9 mouse cellular contexts compared by ENCODE assay signal in genomic region chr5:37290983-37291382, GRCm38 (mm10). TPM values are rescaled to one million over a fixed set of nuclear protein-coding genes. Genes with fewer than 3 reads are reported as not detected.
A peak's percentile ranks its signal among the peaks of the same experiment; 100 is the strongest.
DNase-seq lines count a peak whose midpoint lies in the region; ATAC-seq and TF ChIP-seq lines count a peak whose summit lies in the region.
"Had no signal": no experiment of that assay in that cellular context is flagged by ENCODE, and none has a peak within 500 bp of the region (broad histone marks: within the 10 kb centered on the region; RNA-seq: fewer than 3 reads in every experiment).

No protein-coding gene starts in this region.

- intact Hi-C loops in left cerebral cortex, adult 2 months (cut with DNase I): no loop called here

- peak; percentile 76 for TF ChIP-seq CTCF in left cerebral cortex, adult 2 months (IDR thresholded peaks at IDR 0.05)
- peak; percentile 37; the same call in 1 of the 2 replicates for TF ChIP-seq CTCF in bone marrow macrophage, adult 2 months (IDR thresholded peaks at IDR 0.05; ENCODE audit: low read depth, low read length)

- H3K27me3 ChIP-seq in kidney, embryonic 14.5 days (ENCODE audit: control insufficient read depth, insufficient read depth, low read length): no peaks in the 10 kb centered on the region
- H3K27me3 ChIP-seq: heart, embryonic 15.5 days had no signal

- TF ChIP-seq POLR2A in bone marrow macrophage, adult 2 months (IDR thresholded peaks at IDR 0.05; ENCODE audit: borderline replicate concordance, low read depth, low read length): no peak

- H3K4me2 ChIP-seq in kidney, embryonic 14.5 days (replicated peaks; ENCODE audit: low read depth, low read length): no peak overlapping the region
- H3K4me2 ChIP-seq: heart, embryonic 15.5 days had no signal

- no peak overlapping the region for H3K9ac ChIP-seq in kidney, embryonic 14.5 days (ENCODE audit: low read depth, low read length)
- H3K9ac ChIP-seq: heart, embryonic 15.5 days had no signal

- no peak overlapping the region for H3K4me3 ChIP-seq in left cerebral cortex, adult 2 months
- no peak overlapping the region for H3K4me3 ChIP-seq in bone marrow macrophage, adult 2 months (ENCODE audit: insufficient read depth, low read length)
- no peak overlapping the region for H3K4me3 ChIP-seq in kidney, embryonic 14.5 days (ENCODE audit: low read length)
- H3K4me3 ChIP-seq: heart, embryonic 15.5 days had no signal

- H3K36me3 ChIP-seq in kidney, embryonic 14.5 days (ENCODE audit: control insufficient read depth, insufficient read depth, low read length): no peaks in the 10 kb centered on the region
- H3K36me3 ChIP-seq: heart, embryonic 15.5 days had no signal

- H3K27ac ChIP-seq in left cerebral cortex, adult 2 months: no peak overlapping the region
- no peak overlapping the region for H3K27ac ChIP-seq in bone marrow macrophage, adult 2 months (ENCODE audit: insufficient read depth, low read depth, low read length)
- H3K27ac ChIP-seq in kidney, embryonic 14.5 days (ENCODE audit: low read depth, low read length): no peak overlapping the region
- H3K27ac ChIP-seq: heart, embryonic 15.5 days had no signal

- peak; percentile 28; the same call in 1 of the 2 replicates for ATAC-seq in monocyte, adult 5-6 weeks (replicated peaks; ENCODE audit: insufficient number of reproducible peaks, low FRiP score, low TSS enrichment, poor library complexity, severe bottlenecking)
- ATAC-seq in kidney, embryonic 14.5 days (ENCODE audit: low FRiP score, low TSS enrichment): no peak

- H3K4me1 ChIP-seq in bone marrow macrophage, adult 2 months (ENCODE audit: control insufficient read depth, insufficient read depth, low read length): no peaks in the 10 kb centered on the region
- H3K4me1 ChIP-seq in kidney, embryonic 14.5 days (ENCODE audit: control insufficient read depth, insufficient read depth, low read length): no peaks in the 10 kb centered on the region
- H3K4me1 ChIP-seq: heart, embryonic 15.5 days had no signal

- H3K9me3 ChIP-seq in kidney, embryonic 14.5 days (ENCODE audit: control insufficient read depth, low read length): no peaks in the 10 kb centered on the region
- H3K9me3 ChIP-seq: heart, embryonic 15.5 days had no signal

- 77% methylated on average over 9 of the region's 9 CpGs for WGBS in kidney, embryonic 14.5 days

- peak in 1 of 2 experiments; percentile 37 for DNase-seq in left cerebral cortex, adult 2 months (ENCODE audit: extremely low spot score in 1 of 2, low spot score in 2 of 2)
- DNase-seq in left cerebral cortex, adult 9 months (ENCODE audit: low spot score in 2 of 2): no peak
- peak; percentile 50 for DNase-seq in ES-CJ7 (ENCODE audit: low read depth, low spot score)
- no peak for DNase-seq in kidney, postnatal 10 days

RNA-seq across cellular contexts. Expression of gene Evc, which starts 45.7 kb away (rescaled TPM):
- 10 to 100 TPM in 1 of 2 experiments, 1 to 10 TPM in 1; 8.2 to 11.1 TPM for total RNA-seq in left cerebral cortex, adult 2 months (2021)
- 0.75 TPM in 1 of 2 replicates, not detected in the other for polyA plus RNA-seq in bone marrow macrophage, adult 2 months (2012; ENCODE audit: insufficient read depth, insufficient read length, missing spikeins)
- 0.43 to 1.4 TPM (median 0.78 TPM) in 3 replicates for total RNA-seq in monocyte, adult 5-6 weeks (2017)
- 12.9 and 18.4 TPM in 2 replicates for polyA plus RNA-seq in kidney, embryonic 14.5 days (2014; fragmentation: Nextera tagmentation; extraction: Ambion mirVana)
- total RNA-seq: neutrophil, adult 5-6 weeks had no signal

RNA-seq across cellular contexts. Expression of gene Evc2, which starts 47.3 kb away (rescaled TPM):
- 10 to 100 TPM; 15.3 to 17.0 TPM for total RNA-seq in left cerebral cortex, adult 2 months (2021)
- polyA plus RNA-seq in bone marrow macrophage, adult 2 months (2012; ENCODE audit: insufficient read depth, insufficient read length, missing spikeins): 0.13 TPM in 1 of 2 replicates, not detected in the other
- total RNA-seq in monocyte, adult 5-6 weeks (2017): 0.21 TPM in 1 of 3 replicates, not detected in the others
- 14.4 and 21.6 TPM in 2 replicates for polyA plus RNA-seq in kidney, embryonic 14.5 days (2014; fragmentation: Nextera tagmentation; extraction: Ambion mirVana)
- total RNA-seq: neutrophil, adult 5-6 weeks had no signal

RNA-seq across cellular contexts. Expression of gene Crmp1, which starts 49.2 kb away (rescaled TPM):
- total RNA-seq in left cerebral cortex, adult 2 months (2021): 100 to 1,000 TPM; 186 to 190 TPM
- 0.85 TPM in 1 of 2 replicates, not detected in the other for polyA plus RNA-seq in bone marrow macrophage, adult 2 months (2012; ENCODE audit: insufficient read depth, insufficient read length, missing spikeins)
- 0.29 to 0.68 TPM in 2 of 3 replicates, not detected in the other for total RNA-seq in monocyte, adult 5-6 weeks (2017)
- 9.7 and 12.0 TPM in 2 replicates for polyA plus RNA-seq in kidney, embryonic 14.5 days (2014; fragmentation: Nextera tagmentation; extraction: Ambion mirVana)

Comparison
In these comparisons a context has a peak if more than half of its experiments do, and no peak if none do; other contexts are left out.
1. RNA of gene Evc2, which starts 47.3 kb away (total RNA-seq): 15.3 to 17.0 TPM in left cerebral cortex, adult 2 months; 0.21 TPM in monocyte, adult 5-6 weeks; every median in the first group is over 10 times any median in the second.
2. RNA of gene Crmp1, which starts 49.2 kb away (total RNA-seq): 186 to 190 TPM in left cerebral cortex, adult 2 months; 0.29 to 0.68 TPM in monocyte, adult 5-6 weeks; every median in the first group is over 100 times any median in the second.